Mouse (Mus musculus) kidney, postnatal 36 days (tissue): ENCODE data around the gene Pknox1.

ENCODE experiments used
- DNase-seq, 2 experiments: peaks; one replicate each; pipeline ENCODE4 v3.0.0; 2021 to 2022; ENCODE audit warnings: mixed read lengths in 2 of 2

Pknox1 gene

GRCm38 (mm10) chr17:31556253-31556652, 8.3 kb upstream of the Pknox1 start:
- DNase-seq: no peak

- peak in 1 of 2 experiments; percentile 39 for DNase-seq
Observed at GRCm38 (mm10) chr17:31557124-31557880, 7.2 kb upstream of the Pknox1 start.

- DNase-seq: no peak
Observed at GRCm38 (mm10) chr17:31557947-31558542, 6.5 kb upstream of the Pknox1 start.

DNA sequence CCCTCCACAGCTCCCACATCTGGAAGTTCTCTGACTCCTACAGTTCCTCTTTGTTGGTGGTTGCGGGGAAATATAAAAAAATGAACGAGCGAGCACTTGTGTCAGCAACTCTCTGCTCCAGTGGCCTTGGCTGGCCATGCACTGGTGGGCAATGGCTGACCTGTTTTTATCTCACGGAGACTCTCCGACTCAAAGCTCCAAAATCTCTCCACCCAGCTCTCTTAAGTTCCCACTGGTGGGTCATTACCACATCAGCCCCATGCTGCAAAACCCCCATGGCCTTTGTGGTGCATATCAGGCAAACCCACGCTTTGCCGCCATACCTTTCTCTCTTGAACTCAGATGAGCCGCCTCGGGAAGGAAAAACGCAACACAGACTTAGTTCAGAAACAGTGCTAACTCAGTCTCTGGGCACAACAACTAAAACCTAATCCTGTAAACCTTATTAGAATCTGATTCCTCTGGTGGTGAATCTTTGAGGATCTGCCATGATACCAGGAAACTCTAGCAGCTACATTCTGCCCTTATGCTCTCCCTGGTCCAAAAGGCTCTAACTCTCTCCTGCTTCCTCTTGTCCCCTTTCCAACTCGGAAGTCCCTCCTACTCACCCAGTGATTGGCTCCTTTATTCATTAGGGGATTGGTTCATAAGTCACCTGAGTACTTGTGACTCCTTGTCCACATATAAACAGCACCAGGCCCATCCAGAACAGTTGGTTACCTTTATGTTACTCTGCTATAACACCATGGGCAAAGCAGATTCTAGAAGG, 5.3 kb upstream of the Pknox1 start:
- DNase-seq: no peak

DNA sequence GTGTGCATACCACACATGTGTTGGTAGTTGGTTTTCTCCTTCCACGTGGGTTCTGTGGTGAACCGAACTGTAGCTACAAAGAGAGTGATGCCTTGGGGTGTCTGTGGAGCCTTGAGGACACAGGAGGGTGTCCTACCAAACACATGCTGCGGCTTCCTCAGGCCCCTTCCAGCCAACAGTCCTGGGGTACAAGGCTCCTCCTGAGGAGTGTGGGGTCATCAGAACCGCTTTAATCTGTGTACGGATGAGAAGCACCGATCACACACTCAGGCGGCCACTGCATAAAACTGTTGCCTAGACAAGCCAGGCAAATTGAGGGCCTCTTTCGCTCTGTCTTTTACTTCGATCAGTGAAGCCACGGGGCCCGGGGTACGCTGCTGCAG, 911 bp upstream of the Pknox1 start:
- peak; percentile 29 to 51 for DNase-seq

- no peak for DNase-seq
Observed at GRCm38 (mm10) chr17:31564858-31565140, 265 bp downstream of the Pknox1 start.

DNA sequence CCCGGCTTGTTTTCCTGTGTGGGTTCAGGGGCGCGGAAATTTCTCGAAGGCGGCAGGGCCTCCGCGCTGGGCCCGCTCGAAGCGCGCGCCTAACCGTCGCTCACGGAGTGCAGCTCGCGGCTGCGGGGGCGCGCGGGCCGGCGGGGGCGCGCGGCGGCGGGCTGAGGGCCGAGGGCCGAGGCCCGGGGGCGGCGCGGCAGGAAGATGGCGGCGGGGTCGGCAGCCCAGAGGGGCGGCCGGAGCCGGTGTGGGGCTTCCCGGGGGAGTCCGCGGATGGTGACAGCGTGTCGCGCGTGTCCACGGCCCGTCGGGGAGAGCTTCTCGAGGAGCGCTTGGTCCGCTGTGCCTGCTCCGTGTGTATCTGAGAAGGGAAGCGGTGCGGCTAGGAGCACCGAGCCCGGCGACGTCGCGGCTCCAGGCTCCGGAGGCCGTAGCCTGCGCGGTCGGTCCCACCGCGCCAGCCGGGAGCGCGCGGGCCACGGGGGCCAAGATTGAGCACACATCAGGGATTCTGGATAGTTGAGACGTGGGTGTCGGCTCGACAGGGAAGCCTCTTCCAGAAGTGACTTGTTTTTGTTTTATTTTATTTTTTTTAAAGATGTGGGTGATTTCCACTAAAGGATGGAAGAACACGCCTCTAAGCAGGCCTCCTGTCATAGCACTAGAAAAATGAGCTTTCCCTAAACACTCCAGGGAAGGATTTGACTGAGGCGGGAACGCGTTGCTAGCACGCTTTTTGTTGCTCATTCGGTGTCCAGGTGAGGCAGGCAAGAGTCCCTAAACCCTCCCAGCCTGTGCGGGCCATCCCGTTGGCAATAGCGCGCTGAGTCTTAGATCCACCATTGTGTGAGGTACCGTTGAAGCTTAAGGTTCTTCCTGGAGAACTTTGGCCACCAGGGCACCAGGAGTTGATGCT, 865 bp downstream of the Pknox1 start:
- DNase-seq: peak; percentile 49 to 78

- no peak for DNase-seq
Observed at GRCm38 (mm10) chr17:31566276-31566675, 1.7 kb downstream of the Pknox1 start.

DNA sequence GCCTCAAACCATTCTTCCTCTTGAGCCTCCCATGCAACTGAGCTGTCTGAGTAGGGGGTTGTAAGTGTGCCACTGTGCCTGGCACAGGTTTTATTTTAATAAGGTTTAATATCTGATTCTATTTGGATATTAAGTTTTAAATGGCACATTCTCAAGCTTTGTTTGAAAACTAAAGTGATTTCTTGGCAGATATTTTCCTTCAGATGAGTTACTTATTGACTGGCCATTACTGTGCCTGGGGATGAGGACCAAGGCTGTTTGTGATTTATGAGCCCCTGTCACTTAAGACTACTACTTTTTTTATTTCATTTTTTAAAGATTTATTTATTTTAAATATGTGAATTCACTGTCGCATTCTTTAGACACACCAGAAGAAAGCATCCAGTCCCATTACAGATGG, 5.2 kb downstream of the Pknox1 start:
- DNase-seq: peak in 1 of 2 experiments; percentile 27

- DNase-seq: no peak
Observed at GRCm38 (mm10) chr17:31570321-31570925, 5.9 kb downstream of the Pknox1 start.

- no peak for DNase-seq
Observed at GRCm38 (mm10) chr17:31571689-31572088, 7.2 kb downstream of the Pknox1 start.

DNA sequence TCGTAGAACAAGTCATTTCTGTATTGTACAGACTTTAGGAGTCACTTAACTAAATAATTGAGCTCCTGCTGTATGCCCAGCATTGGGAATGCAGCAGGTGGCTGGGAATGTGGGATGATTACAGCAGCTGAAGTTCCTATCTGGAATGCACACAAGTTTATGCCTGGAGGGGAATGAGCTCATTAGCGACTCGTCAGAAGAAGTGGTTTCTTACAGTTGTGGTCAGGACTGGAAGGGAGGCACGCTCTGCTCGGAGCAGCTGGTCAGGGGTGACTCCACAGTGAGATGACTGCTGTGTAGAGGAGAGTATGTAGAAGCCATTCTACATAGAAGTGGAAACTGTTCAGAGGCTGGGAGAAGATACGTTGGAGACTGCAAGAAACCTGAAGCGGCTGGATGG, 10.1 kb downstream of the Pknox1 start:
- no peak for DNase-seq

- no peak for DNase-seq
Observed at GRCm38 (mm10) chr17:31576394-31577175, 12.1 kb downstream of the Pknox1 start.

DNA sequence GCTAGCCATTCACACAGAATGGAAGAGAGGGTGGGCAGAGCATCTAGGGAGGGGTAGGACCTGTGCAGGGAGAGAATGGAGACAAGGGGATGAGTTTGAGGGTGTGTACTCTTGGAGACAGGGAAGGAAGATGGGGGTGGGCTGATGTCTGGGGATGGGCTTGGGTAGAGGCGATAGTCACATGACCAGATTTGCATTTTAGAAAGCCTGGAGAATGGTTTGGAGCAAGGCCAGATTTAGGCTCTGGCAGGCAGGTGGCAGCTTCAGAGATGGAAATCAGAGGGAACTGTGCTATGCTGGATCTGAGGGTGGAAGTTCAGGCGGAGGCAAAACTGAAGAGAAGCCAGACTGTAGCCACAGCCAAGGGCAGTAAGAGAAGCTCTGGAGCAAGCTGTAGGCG, 15.8 kb downstream of the Pknox1 start:
- no peak for DNase-seq

DNA sequence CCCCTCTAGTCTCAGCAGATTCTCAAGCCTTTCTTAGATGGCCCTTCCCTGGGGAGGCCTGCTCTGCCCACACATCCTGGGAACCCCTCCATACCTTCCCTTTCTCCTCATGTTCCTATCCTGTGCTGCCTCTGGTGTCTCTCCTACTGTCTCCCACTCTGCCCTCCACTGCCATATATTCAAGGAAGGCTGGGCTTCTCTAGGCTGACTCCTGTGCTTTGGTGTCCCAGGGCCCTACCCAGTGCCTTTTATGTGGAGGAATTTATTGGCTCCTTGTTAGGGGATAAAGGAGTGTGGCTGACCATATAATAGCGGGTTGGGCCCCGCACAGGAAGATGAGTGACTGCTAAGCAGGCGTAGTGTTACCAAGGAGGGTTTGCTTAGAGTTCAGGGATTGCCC, 18.7 kb downstream of the Pknox1 start:
- DNase-seq: no peak

DNA sequence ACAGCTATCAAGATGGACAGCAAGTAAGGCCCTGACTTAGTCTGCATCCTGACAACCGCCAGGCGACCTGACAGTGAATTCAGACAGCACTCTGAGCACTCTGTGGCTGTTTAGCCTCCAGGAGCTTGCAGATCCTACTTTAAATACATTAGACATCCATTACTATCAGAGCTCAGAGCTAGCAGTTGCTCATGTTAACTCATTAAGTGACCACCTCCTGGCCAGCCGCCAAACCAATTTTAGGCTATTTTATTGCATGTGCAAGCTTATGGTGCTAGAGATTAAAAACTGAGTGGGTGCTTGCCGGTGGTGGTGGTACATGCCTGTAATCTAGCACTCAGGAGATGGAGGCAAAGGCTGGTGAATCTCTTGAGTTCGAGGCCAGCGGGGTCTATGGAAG, 19.2 kb downstream of the Pknox1 start:
- no peak for DNase-seq

DNA sequence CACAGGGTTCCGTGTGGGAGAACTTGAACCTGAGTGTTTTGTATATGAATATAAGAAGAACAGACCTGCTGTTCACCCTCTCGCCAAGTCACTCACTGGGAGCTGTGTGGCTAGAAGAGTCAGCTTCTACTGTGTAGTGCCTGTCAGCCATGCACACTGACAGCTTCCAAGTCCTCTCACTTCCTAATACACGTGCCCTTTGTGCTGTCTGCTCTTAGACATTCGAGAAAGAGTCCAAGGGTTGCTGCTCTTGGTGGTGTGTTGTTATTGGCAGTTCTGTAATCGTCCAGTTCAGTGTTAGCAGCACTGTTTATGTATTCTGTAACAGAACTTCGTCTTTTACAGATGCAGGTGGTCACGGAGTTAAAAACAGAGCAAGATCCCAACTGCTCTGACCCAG, 23.6 kb downstream of the Pknox1 start:
- DNase-seq: peak; percentile 53 to 74

- DNase-seq: no peak
Observed at GRCm38 (mm10) chr17:31588726-31589125, 24.2 kb downstream of the Pknox1 start.

DNA sequence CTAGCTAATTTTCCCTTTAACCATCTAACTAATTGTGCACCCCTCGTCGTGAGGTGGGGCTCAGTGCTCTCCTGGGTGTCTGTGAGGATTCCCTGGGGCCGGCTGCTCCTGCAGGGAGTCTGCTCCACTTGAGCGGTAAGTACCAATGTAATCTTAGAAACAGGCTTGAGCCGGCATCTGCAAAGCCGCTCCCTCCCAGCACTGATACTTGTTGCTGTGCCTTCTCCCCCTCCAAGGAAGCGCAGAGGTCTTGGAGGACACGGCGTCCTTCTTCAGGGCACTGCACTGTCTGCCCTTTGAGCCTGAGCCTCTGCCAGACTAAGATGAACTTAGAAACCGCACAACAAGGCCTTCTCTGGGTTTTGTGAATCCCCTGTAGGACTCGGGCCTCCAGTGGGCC, 26.3 kb downstream of the Pknox1 start:
- peak; percentile 41 to 49 for DNase-seq

DNA sequence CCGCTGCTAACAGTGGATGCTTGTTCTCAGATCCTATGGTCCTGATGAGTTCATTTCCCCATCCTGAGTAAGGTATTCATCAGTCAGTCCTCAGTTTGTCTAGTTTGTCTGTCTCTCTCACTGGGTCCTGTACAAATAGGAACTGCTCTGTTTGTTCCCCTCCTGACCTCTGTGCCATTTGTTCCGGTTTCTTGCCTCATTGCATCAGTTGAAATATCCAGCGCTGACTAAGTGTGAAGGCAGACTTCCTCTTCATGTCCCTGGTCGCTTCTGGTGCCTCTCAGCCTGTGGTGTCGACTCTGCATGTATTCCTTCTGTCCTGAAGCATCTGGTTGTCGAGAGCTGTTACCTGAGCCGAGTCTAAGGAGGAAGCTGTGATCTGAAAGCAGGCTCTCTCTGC, 30.1 kb downstream of the Pknox1 start:
- DNase-seq: no peak

- DNase-seq: no peak
Observed at GRCm38 (mm10) chr17:31595077-31595476, 30.5 kb downstream of the Pknox1 start.

GRCm38 (mm10) chr17:31597957-31598356, 33.4 kb downstream of the Pknox1 start:
- peak; percentile 51 to 53 for DNase-seq
